Mouse (Mus musculus): ENCODE results near the gene Mmp24. TPM values are rescaled to one million over a fixed set of nuclear protein-coding genes. Genes with fewer than 3 reads are reported as not detected.
A peak's percentile ranks its signal among the peaks of the same experiment; 100 is the strongest.
"Not testable (repeated sequence)": the region's sequence is repeated elsewhere in the genome, so short reads cannot be mapped to it uniquely, and the experiment has no call there.

The Mmp24 gene
- total RNA-seq (2017), result not detected in 2 replicates

DNA sequence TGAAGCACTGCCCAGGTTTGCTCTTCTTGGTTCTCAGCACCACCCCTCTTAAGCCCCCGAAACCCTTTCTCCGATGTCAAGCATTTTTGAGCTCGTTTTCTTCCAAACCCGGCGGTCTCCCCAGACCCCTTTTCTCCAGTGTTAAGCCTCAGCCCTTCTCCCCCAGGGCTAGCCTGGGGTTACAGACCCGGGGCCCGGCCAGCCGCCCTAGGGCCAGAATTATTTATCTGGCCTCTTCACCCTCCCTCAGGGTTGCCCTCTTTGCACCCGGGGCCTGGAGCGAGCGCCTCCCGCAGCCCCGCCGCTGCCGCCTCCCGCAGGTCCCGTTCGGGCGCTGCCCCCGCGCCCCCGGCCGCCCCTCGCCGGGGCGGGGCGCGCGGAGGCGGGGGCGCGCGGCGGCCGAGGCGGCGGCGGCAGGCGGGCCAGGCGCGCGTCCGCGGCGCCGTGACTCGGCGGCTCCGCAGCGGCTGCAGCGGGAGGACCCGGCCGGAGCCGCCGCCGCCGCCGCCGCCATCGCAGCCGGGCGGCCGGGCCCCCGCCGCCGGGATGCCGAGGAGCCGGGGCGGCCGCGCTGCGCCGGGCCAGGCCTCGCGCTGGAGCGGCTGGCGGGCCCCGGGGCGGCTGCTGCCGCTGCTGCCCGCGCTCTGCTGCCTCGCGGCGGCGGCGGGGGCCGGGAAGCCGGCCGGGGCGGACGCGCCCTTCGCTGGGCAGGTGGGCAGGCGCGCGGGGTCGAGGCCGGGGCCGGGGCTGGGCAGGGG, at the start of gene Mmp24:
Mmp24 (plus strand) TSS at position 416 of the 758 bp plus-strand sequence.
- ATAC-seq (ENCODE audit: extremely low read depth, insufficient number of reproducible peaks, low FRiP score, poor library complexity, severe bottlenecking), result no peak

DNA sequence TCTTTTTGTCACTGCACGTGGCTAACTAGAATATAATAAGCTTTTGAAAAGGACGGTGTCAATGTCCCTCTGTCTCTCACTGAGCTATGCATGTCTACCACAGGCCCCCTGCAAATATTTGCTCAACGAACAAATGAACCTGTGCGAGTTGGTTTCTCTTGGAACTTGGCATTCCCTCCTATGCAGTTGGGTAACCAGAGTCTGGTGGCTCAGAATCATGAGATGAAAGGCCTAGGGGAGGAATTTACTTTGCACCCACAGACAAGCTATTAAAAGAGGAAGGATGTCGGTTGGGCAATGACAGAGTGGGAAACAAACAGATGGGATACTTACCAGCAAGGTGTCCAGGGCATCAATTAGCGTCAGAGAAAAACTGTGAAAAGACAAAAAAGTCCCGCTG, 48.8 kb upstream of the Mmp24 start:
- no peak for ATAC-seq (ENCODE audit: extremely low read depth, insufficient number of reproducible peaks, low FRiP score, poor library complexity, severe bottlenecking)

DNA sequence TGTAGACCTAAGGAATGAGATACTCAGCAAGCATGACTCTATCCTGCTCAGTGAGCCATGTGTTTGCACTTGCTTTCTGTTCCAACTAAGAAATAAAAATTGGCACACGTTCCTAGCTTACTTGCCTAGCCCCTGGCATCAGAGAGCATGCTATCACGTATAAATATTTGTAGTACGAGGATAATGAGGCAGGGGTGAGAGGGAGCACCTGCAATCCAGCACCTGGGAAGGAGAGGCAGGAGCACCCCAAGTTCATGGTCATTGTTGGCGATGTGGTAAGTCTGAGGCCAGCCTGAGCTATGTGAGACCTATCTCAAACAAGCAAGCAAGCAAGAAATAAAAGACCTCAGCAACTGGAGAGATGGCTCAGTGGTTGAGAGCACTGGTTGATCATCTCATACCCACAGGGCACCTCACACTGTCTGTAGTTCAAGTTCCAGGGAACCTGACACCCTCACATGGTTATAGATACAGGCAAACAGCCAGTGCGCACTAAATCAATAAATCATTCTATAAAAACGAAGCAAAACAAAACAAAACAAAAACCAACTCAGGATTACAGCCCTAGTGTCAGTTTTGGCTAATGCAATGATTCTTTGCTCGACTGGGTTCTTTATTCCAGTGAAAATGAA, 47.3 kb upstream of the Mmp24 start:
- ATAC-seq (ENCODE audit: extremely low read depth, insufficient number of reproducible peaks, low FRiP score, poor library complexity, severe bottlenecking), result no peak

GRCm38 (mm10) chr2:155728742-155729141, 46.4 kb upstream of the Mmp24 start:
- no peak for ATAC-seq (ENCODE audit: extremely low read depth, insufficient number of reproducible peaks, low FRiP score, poor library complexity, severe bottlenecking)

- ATAC-seq (ENCODE audit: extremely low read depth, insufficient number of reproducible peaks, low FRiP score, poor library complexity, severe bottlenecking), result peak; percentile 99
Observed at GRCm38 (mm10) chr2:155729158-155729645, 45.9 kb upstream of the Mmp24 start, which contains the start of gene Edem2. TSS of gene Edem2 (minus strand) at chr2:155729475.

GRCm38 (mm10) chr2:155735080-155735479, 40.1 kb upstream of the Mmp24 start:
- ATAC-seq (ENCODE audit: extremely low read depth, insufficient number of reproducible peaks, low FRiP score, poor library complexity, severe bottlenecking), result no peak

- not testable (repeated sequence) for ATAC-seq (ENCODE audit: extremely low read depth, insufficient number of reproducible peaks, low FRiP score, poor library complexity, severe bottlenecking)
Observed at GRCm38 (mm10) chr2:155735766-155736165, 39.4 kb upstream of the Mmp24 start, which contains the start of gene Gm17581. TSS of gene Gm17581 (minus strand) at chr2:155735866.

GRCm38 (mm10) chr2:155736936-155737335, 38.2 kb upstream of the Mmp24 start:
- ATAC-seq (ENCODE audit: extremely low read depth, insufficient number of reproducible peaks, low FRiP score, poor library complexity, severe bottlenecking), result no peak

DNA sequence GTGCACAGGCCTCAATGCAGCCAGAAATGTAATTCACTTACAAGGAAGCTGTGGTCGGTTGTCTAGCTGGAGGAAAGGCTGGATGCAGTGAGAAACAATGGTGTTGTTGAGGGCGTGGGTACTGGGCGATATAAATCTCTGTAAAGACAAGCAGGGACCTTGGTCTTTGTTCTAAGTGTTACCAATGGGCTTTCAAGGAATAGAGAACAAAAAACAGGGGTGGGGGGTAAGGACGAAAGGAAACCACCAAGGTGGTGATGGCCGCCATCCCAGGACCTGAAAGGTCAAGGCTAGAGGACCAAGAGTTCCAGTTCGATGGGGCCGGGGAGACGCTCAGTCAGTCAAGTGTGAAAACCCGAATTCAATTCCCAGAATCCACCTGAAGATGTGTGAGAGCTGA, 37.3 kb upstream of the Mmp24 start:
- ATAC-seq (ENCODE audit: extremely low read depth, insufficient number of reproducible peaks, low FRiP score, poor library complexity, severe bottlenecking), result no peak

- ATAC-seq (ENCODE audit: extremely low read depth, insufficient number of reproducible peaks, low FRiP score, poor library complexity, severe bottlenecking), result no peak
Observed at GRCm38 (mm10) chr2:155742211-155742610, 32.9 kb upstream of the Mmp24 start.

GRCm38 (mm10) chr2:155742931-155743337, 32.2 kb upstream of the Mmp24 start:
- ATAC-seq (ENCODE audit: extremely low read depth, insufficient number of reproducible peaks, low FRiP score, poor library complexity, severe bottlenecking), result no peak

DNA sequence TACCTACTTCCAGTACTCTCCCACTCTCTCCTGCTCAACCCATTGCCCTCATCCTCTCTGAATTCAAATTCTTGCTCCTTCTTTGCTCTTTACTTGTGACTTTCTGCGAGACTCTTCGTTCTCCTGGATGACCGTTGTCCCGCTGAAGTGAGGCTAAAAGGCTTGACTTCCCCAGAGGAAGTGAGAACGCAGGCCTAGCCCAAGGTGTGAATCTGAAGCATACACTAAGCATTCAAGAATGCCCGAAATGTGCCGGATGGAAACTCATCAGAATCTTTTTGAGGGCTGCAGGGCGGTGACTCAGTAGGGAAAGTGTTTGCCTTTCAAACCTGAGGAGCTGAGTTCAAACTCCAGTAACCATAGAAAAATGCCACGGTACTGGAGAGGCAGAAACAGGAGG, 31.8 kb upstream of the Mmp24 start:
- ATAC-seq (ENCODE audit: extremely low read depth, insufficient number of reproducible peaks, low FRiP score, poor library complexity, severe bottlenecking), result no peak

GRCm38 (mm10) chr2:155745487-155745886, 29.7 kb upstream of the Mmp24 start:
- ATAC-seq (ENCODE audit: extremely low read depth, insufficient number of reproducible peaks, low FRiP score, poor library complexity, severe bottlenecking), result no peak

DNA sequence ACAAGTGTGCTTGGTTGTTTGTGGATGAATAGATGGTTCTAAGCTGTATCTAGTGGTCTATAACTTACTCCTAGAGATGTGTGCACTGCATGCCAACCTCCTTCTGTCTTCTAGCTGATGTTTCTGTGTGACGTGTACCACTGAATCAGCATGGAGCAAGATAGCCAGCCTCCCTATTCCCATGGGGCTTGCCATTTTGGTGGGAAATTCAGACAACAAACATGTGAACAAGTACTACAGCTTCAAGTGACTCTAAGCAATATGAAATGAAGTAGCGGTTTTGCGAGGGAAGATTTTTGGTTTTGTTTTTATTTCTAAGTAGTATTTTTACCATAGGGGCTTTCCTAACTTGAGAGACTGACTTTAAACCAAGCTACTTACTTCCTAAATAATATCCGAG, 25.7 kb upstream of the Mmp24 start:
- ATAC-seq (ENCODE audit: extremely low read depth, insufficient number of reproducible peaks, low FRiP score, poor library complexity, severe bottlenecking), result no peak

- no peak for ATAC-seq (ENCODE audit: extremely low read depth, insufficient number of reproducible peaks, low FRiP score, poor library complexity, severe bottlenecking)
Observed at GRCm38 (mm10) chr2:155751014-155751786, 23.9 kb upstream of the Mmp24 start, which contains the start of gene Procr. TSS of gene Procr (plus strand) at chr2:155751117.

- no peak for ATAC-seq (ENCODE audit: extremely low read depth, insufficient number of reproducible peaks, low FRiP score, poor library complexity, severe bottlenecking)
Observed at GRCm38 (mm10) chr2:155755746-155756145, 19.4 kb upstream of the Mmp24 start.

DNA sequence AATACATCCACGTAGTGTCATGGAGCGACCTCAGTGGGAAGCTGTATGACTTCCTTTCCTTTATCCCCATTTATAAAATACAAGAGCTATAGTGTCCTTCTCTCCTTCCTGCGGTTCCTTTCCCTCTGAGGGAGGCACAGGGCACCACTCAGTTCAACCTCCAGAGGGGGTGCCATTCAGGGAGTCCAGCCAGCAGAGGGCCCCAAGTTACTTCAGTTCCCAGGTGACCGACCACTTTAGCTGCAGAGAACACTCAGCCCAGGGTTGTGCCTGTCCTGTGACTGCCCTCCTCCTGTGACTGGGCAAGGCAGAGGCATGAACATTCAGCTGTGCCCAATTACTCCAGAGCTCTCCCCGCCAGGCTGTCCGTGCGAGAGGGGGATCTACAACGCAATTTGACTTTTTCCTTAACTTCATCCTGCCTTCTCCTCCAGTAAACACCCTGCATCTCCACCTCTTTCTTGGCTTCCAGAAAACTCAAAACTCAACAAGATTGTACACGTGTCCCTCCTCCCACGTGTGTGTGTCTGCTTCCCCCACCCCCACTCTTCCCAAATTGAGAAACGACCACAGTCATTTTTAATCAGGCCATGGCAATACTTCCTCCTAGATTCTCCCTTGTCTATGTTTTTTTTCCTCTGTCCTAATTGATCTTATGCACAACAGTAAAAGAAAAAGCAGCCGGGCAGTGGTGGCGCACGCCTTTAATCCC, 18.1 kb upstream of the Mmp24 start:
- no peak for ATAC-seq (ENCODE audit: extremely low read depth, insufficient number of reproducible peaks, low FRiP score, poor library complexity, severe bottlenecking)

- ATAC-seq (ENCODE audit: extremely low read depth, insufficient number of reproducible peaks, low FRiP score, poor library complexity, severe bottlenecking), result peak; percentile 60; the same call in 1 of the 2 replicates
Observed at GRCm38 (mm10) chr2:155764679-155765418, 10.3 kb upstream of the Mmp24 start.

All from neutrophil, adult 5-6 weeks (primary cell).